Mouse (Mus musculus): ENCODE results near the gene Ankzf1. TPM values are rescaled to one million over a fixed set of nuclear protein-coding genes. Genes with fewer than 3 reads are reported as not detected.
"Not testable (repeated sequence)": the region's sequence is repeated elsewhere in the genome, so short reads cannot be mapped to it uniquely, and the experiment has no call there.

Ankzf1 gene
- polyA plus RNA-seq, 1 experiment, result 11.4 TPM

DNA sequence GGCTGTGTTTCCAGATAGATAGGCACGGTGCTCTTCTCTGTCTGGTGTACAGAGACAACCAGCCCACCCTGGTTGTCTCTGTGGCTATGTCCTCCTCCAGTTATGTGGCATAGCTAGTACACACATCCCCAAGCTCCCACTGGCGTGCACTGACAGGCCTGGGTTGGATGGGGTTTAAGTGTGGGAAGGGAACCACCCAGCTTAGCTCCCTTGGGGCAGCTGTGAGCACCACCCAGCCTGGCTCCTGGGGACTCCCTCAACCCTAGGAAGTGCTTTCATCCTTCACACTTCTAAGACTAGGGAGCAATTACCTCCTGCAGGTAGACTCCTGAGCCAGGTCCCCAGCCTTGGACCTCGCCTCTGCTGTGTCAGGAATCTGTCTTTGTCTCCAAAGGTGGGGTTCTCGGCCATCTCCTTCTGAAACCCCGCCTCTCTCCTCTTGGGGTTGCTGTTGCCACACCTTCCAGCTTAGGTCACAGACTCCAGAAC, 39.8 kb downstream of the Ankzf1 start, which contains the start of gene A630095N17Rik:
Gene A630095N17Rik, minus strand, starts transcription at position 439 of the 489 bp plus-strand sequence.
- Histone ChIP-seq H3ac (ENCODE audit: control insufficient read depth, insufficient read length) (no peak within 1 kb of the TSS), H3K79me2 (ENCODE audit: control insufficient read depth, insufficient read depth) (no peaks in the 10 kb centered on the region), H3K4me3 (no peak within 1 kb of the TSS), H3K4me2 (ENCODE audit: low read depth) (peak within 1 kb of the TSS; percentile 82), H3K36me3 (ENCODE audit: control insufficient read depth, insufficient read depth) (no peaks in the 10 kb centered on the region), H3K27me3 (ENCODE audit: control insufficient read depth, insufficient read depth, insufficient read length) (no peaks in the 10 kb centered on the region)
- TF ChIP-seq MAX (IDR thresholded peaks at IDR 0.05; ENCODE audit: low read depth) (no peak), SRF (IDR thresholded peaks at IDR 0.05; ENCODE audit: control insufficient read depth, insufficient read length, low read depth) (no peak), POLR2AphosphoS2 (IDR thresholded peaks at IDR 0.05; ENCODE audit: insufficient read length, low read depth) (no peak), CEBPB (IDR thresholded peaks at IDR 0.05; ENCODE audit: insufficient read depth, poor library complexity, severe bottlenecking) (no peak), TCF3 (IDR thresholded peaks at IDR 0.05; ENCODE audit: insufficient read length, low read depth) (no peak), E2F4 (IDR thresholded peaks at IDR 0.05; ENCODE audit: insufficient read depth) (no peak), TCF12 (IDR thresholded peaks at IDR 0.05; ENCODE audit: insufficient read depth, poor library complexity, severe bottlenecking) (no peak), REST (IDR thresholded peaks at IDR 0.05; ENCODE audit: insufficient read depth, insufficient read length) (no peak), USF1 (IDR thresholded peaks at IDR 0.05; ENCODE audit: low read depth) (no peak), MYOD1 (IDR thresholded peaks at IDR 0.05; ENCODE audit: control insufficient read depth in 1 of 3, insufficient read length in 2 of 3, low read depth in 2 of 3) (no peak), MYOG (IDR thresholded peaks at IDR 0.05; ENCODE audit: control insufficient read depth in 1 of 3, insufficient read depth in 1 of 3, insufficient read length in 2 of 3, low read depth in 2 of 3) (no peak), POLR2A (IDR thresholded peaks at IDR 0.05; ENCODE audit: insufficient read length, low read depth) (no peak)

DNA sequence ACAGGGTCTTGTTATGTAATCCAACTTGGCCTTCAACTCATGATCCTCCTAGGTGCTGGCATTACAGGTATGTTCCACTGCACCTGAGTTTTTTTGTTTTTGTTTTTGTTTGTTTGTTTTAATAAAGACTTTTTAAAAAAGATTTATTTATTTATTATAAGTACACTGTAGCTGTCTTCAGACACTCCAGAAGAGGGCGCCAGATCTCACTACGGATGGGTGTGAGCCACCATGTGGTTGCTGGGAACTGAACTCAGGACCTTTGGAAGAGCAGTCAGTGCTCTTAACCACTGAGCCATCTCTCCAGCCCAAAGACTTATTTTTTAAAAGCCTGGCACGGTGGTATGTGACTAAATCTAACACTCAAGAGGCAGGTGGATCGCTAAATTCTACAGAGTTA, 40.5 kb downstream of the Ankzf1 start:
- H3K27me3 ChIP-seq (ENCODE audit: control insufficient read depth, insufficient read depth, insufficient read length); H3K79me2 ChIP-seq (ENCODE audit: control insufficient read depth, insufficient read depth); H3ac ChIP-seq (ENCODE audit: control insufficient read depth, insufficient read length); H3K36me3 ChIP-seq (ENCODE audit: control insufficient read depth, insufficient read depth); H3K4me3 ChIP-seq; H3K4me2 ChIP-seq (ENCODE audit: low read depth): not testable (repeated sequence)

DNA sequence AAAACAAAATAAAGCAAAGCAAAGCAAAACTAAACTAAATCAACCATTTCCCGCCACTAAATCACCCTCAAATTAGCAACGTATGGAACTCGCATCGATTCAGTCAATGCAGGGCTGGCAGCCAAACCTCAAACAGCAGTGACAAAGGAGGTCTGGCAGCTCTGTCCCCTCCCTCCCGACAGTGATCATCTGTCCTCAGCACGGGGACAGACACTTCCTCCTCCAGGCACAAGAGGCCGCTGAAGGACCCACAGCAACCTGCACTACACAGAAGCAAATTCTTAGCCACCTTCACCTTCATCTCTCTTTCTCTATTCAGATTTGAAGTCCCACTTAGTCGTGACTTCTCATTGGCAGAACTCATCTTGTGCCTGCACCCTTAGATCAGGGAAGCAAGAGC, 42.7 kb downstream of the Ankzf1 start:
- Histone ChIP-seq H3K79me2 (ENCODE audit: control insufficient read depth, insufficient read depth) (peaks cover 11% of the 10 kb centered on the region), H3K36me3 (ENCODE audit: control insufficient read depth, insufficient read depth) (no peaks in the 10 kb centered on the region), H3K4me2 (ENCODE audit: low read depth) (peak overlapping the region; percentile 28), H3K27me3 (ENCODE audit: control insufficient read depth, insufficient read depth, insufficient read length) (no peaks in the 10 kb centered on the region), H3K4me3 (no peak overlapping the region), H3ac (ENCODE audit: control insufficient read depth, insufficient read length) (no peak overlapping the region)
- no peak for TF ChIP-seq CEBPB (IDR thresholded peaks at IDR 0.05; ENCODE audit: insufficient read depth, poor library complexity, severe bottlenecking)
- TF ChIP-seq MYOD1 (IDR thresholded peaks at IDR 0.05; ENCODE audit: control insufficient read depth in 1 of 3, insufficient read length in 2 of 3, low read depth in 2 of 3), result peak in 1 of 3 experiments; percentile 14
- no peak for TF ChIP-seq MAX (IDR thresholded peaks at IDR 0.05; ENCODE audit: low read depth)
- TF ChIP-seq E2F4 (IDR thresholded peaks at IDR 0.05; ENCODE audit: insufficient read depth), result no peak
- no peak for TF ChIP-seq REST (IDR thresholded peaks at IDR 0.05; ENCODE audit: insufficient read depth, insufficient read length)
- no peak for TF ChIP-seq SRF (IDR thresholded peaks at IDR 0.05; ENCODE audit: control insufficient read depth, insufficient read length, low read depth)
- no peak for TF ChIP-seq USF1 (IDR thresholded peaks at IDR 0.05; ENCODE audit: low read depth)
- peak in 1 of 3 experiments; percentile 3 for TF ChIP-seq MYOG (IDR thresholded peaks at IDR 0.05; ENCODE audit: control insufficient read depth in 1 of 3, insufficient read depth in 1 of 3, insufficient read length in 2 of 3, low read depth in 2 of 3)

DNA sequence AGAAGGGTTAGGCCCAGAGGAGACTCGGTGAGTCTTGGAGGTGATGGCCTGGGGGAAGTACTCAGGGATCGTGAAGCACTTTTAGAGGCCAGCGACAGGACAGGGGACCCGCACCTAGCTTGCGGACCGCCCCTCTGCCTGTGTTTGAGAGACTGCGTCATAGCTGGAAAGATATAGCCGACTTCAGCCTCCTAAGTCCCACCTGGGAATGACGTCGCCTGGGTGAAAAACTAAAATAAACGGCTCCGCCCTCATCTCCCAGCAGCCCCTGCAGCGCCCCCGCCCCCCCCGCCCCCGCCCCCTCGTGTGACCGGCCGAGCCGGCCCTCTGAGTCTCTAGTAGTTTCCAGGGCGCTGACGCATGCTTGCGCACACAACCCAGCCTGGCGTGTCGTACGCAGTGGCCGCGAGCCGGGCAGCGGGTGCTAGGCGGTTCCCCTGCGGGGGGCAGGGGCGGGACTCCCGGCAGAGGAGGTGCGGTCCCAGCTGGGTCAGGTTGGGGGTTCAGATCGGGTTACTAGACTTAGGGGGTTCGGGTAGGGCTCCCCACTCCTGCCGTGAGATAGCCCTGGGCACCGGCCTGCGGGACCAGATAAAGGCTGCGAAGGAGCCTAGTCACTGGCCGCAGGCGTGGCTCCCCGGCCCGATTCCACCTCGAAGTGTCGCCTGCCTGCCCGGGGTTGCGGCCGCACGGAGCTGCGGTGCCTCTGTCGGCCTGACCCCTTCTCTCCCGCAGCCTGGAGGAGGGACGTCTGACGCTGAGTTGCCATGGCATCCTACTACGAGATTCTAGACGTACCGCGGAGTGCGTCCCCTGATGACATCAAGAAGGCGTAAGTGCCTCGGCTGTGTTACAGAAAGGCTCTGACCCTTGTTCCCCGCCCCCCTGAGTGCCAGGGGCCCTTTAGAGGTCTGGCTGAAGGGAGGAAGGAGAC, 44.4 kb downstream of the Ankzf1 start, which contains the start of gene Dnajb2:
Gene Dnajb2, plus strand, starts transcription at position 290 of the 934 bp plus-strand sequence.
- Histone ChIP-seq H3K36me3 (ENCODE audit: control insufficient read depth, insufficient read depth) (peaks cover 9% of the 10 kb centered on the region), H3K79me2 (ENCODE audit: control insufficient read depth, insufficient read depth) (peaks cover 11% of the 10 kb centered on the region), H3ac (ENCODE audit: control insufficient read depth, insufficient read length) (peak within 1 kb of the TSS; percentile 18), H3K4me2 (ENCODE audit: low read depth) (peak within 1 kb of the TSS; percentile 85), H3K27me3 (ENCODE audit: control insufficient read depth, insufficient read depth, insufficient read length) (no peaks in the 10 kb centered on the region), H3K4me3 (peak within 1 kb of the TSS; percentile 45)
- TF ChIP-seq SRF (IDR thresholded peaks at IDR 0.05; ENCODE audit: control insufficient read depth, insufficient read length, low read depth) (no peak), POLR2AphosphoS2 (IDR thresholded peaks at IDR 0.05; ENCODE audit: insufficient read length, low read depth) (peak; percentile 92), CEBPB (IDR thresholded peaks at IDR 0.05; ENCODE audit: insufficient read depth, poor library complexity, severe bottlenecking) (no peak), USF1 (IDR thresholded peaks at IDR 0.05; ENCODE audit: low read depth) (no peak), POLR2A (IDR thresholded peaks at IDR 0.05; ENCODE audit: insufficient read length, low read depth) (peak; percentile 79), E2F4 (IDR thresholded peaks at IDR 0.05; ENCODE audit: insufficient read depth) (no peak), MYOG (IDR thresholded peaks at IDR 0.05; ENCODE audit: control insufficient read depth in 1 of 3, insufficient read depth in 1 of 3, insufficient read length in 2 of 3, low read depth in 2 of 3) (peak in 1 of 3 experiments; percentile 24), MAX (IDR thresholded peaks at IDR 0.05; ENCODE audit: low read depth) (no peak), MYOD1 (IDR thresholded peaks at IDR 0.05; ENCODE audit: control insufficient read depth in 1 of 3, insufficient read length in 2 of 3, low read depth in 2 of 3) (no peak), REST (IDR thresholded peaks at IDR 0.05; ENCODE audit: insufficient read depth, insufficient read length) (no peak), TCF12 (IDR thresholded peaks at IDR 0.05; ENCODE audit: insufficient read depth, poor library complexity, severe bottlenecking) (no peak), TCF3 (IDR thresholded peaks at IDR 0.05; ENCODE audit: insufficient read length, low read depth) (no peak)

Data from myocyte (in vitro differentiated cells).